Mouse (Mus musculus): Measurements from ENCODE around the gene Trpt1.

- TF ChIP-seq CTCF (IDR thresholded peaks at IDR 0.05; ENCODE audit: low read depth) (no peak), EP300 (IDR thresholded peaks at IDR 0.05; ENCODE audit: low read depth) (no peak)
These were observed 46.0 kb upstream of the Trpt1 start for GRCm38 (mm10) chr19:6949951-6950350.

All from heart, postnatal 0 days (tissue).